Mouse (Mus musculus) olfactory bulb, adult 2 months (tissue): Measurements from ENCODE around the gene Ctf2.

Experiments
- CTCF ChIP-seq: fragments of 200-500 bp; IDR thresholded peaks from 2 replicates; pipeline ENCODE4 v1.5.1; 2012; ENCODE audit warnings: low read depth, mild to moderate bottlenecking, low read length, moderate library complexity; ENCODE audit not compliant: insufficient read depth
- POLR2A ChIP-seq: fragments of 200-500 bp; IDR thresholded peaks from 2 replicates; pipeline ENCODE4 v1.6.1; 2012; ENCODE audit warnings: mild to moderate bottlenecking, low read depth, low read length, moderate library complexity; ENCODE audit not compliant: insufficient read depth

DNA sequence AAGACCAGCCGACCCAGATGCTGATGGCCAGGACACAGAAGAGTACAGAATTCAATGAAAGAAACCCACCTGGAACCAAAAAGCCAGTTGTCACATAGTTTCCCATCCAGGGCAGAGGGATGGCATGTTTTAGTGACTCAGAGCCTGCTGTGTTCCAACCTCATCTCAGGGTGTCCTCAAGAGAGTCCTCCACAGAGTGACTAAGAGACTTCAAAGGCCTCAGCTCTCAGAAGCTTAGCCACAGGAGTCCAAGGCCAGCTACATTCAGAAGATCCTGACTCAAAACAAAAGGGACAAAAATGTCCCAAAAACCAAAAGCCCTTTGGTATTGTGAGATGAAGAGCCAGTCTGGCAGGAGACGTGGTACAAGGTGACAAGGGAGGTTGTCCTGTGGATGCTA is 53.2 kb downstream of the Ctf2 start:
- TF ChIP-seq CTCF (no peak), POLR2A (no peak)
